Mouse (Mus musculus) gastrocnemius, adult 2 months (tissue): ENCODE results near the gene Jakmip3. TPM values are rescaled to one million over a fixed set of nuclear protein-coding genes. Genes with fewer than 3 reads are reported as not detected.
A peak's percentile ranks its signal among the peaks of the same experiment; 100 is the strongest.

Experiments used
- DNase-seq: peaks from one replicate; pipeline ENCODE4 v3.0.0; 2022
- H3K27ac ChIP-seq: fragments of 200-600 bp; 2 replicates; pipeline ENCODE4 v1.8.1; 2022; ENCODE audit warnings: mild to moderate bottlenecking
- H3K4me3 ChIP-seq: fragments of 200-600 bp; 2 replicates; pipeline ENCODE4 v1.8.1; 2022; ENCODE audit warnings: mild to moderate bottlenecking, moderate library complexity
- CTCF ChIP-seq: fragments of 200-600 bp; IDR thresholded peaks from 2 replicates; pipeline ENCODE4 v1.8.1; 2022; ENCODE audit warnings: antibody characterized with exemption, mild to moderate bottlenecking, moderate library complexity
- intact Hi-C: fragments of 180-260 bp; cut with DNase I; formaldehyde crosslinking; loops from one replicate; pipeline ENCODE4 v1.15.1; 2025
- total RNA-seq, 2 experiments: library from RNA; stranded (reverse); gene quantifications; 2 replicates each; pipeline ENCODE4 v1.2.3; 2021

Gene Jakmip3
- total RNA-seq, 2 experiments from 2014 or later: 0.15 to 0.28 TPM

DNA sequence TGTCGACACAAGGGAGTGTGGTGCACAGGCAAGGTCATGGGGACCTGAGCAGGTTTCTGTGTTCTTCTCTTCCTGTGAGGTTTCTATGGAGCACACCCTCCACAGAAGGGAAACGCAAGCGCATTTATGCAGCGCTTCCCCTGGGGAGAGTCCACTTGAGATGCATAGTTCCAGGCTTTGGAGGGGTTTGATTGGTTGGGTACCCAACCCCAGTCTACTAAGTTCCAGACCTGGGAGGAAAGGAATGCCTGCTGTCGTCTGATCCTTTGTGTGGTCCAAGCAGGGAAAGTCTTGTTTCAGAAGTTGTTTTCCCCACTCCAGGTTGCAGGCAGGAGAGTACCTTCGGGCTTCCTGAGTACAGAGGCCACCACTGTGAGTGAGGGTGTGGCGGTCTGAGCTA, 138.6 kb downstream of the Jakmip3 start:
- no peak overlapping the region for H3K4me3 ChIP-seq
- intact Hi-C loops: no loop called here
- DNase-seq: peak; percentile 3
- TF ChIP-seq CTCF: no peak
- no peak overlapping the region for H3K27ac ChIP-seq

DNA sequence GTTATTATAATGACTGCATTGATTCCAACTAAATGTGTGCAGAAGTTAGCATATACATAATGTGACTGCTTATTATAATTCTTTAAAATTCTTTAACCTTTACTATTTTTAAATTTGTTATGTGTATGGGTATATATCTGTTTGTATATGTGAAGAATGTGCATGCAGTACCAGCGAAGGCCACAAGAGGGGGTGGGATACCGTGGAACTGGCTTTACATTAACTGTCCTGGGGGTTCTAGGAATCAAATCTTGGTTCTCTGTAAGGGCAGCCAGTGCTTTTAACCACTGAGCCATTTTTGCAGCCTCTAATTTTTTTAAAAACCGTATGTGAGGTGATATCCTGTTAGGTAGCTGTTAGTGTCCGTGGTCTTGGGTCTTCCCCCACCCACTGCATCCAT, 140.2 kb downstream of the Jakmip3 start:
- intact Hi-C loops: no loop called here
- H3K4me3 ChIP-seq: no peak overlapping the region
- peak; percentile 48 for TF ChIP-seq CTCF
- H3K27ac ChIP-seq: no peak overlapping the region
- peak; percentile 4 for DNase-seq

DNA sequence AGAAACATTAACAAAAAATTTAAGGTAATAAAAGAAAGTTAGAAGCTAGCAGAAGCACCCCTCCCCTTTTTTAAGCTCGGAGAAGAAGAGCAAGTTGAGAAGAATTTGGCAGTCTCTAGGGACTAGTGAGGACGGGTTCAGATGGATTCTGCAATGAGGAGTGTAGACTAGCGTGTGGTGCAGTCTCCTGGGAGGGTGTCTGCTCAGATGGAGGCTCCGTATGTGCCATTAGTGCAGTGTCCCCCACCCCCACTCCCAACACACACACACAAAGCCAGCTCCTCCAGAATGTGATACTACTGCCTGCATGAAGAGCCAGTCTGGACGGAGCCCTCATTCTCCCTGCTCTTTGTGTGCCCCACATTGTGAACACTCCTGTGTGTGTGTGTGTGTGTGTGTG, 140.6 kb downstream of the Jakmip3 start:
- intact Hi-C loops: no loop called here
- TF ChIP-seq CTCF: no peak

DNA sequence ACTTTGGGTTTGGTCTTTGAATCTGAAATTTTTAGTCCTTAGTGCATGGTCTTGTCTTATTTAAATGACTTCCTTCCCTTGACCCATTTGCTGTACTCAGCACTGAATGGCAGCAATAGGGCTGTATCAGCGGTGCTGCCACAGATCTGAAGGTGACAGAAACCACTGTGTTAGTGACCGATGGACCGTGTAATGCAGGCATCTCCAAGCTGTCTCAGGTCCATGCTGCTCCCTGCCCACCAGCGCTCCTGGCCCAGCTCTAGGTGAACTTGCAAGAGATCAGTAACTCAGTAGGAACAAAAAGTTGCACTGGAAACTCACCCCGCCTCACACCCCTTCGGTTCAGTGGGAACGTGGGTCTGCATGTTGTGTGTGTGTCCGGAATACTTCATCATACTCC, 141.8 kb downstream of the Jakmip3 start:
- peak; percentile 6 for DNase-seq
- no peak for TF ChIP-seq CTCF
- intact Hi-C loops: no loop called here
- no peak overlapping the region for H3K27ac ChIP-seq
- no peak overlapping the region for H3K4me3 ChIP-seq

More for the DNA sequence above, 140.6 kb downstream of the Jakmip3 start:
- no peak overlapping the region for H3K27ac ChIP-seq
- H3K4me3 ChIP-seq: no peak overlapping the region
- no peak for DNase-seq

DNA sequence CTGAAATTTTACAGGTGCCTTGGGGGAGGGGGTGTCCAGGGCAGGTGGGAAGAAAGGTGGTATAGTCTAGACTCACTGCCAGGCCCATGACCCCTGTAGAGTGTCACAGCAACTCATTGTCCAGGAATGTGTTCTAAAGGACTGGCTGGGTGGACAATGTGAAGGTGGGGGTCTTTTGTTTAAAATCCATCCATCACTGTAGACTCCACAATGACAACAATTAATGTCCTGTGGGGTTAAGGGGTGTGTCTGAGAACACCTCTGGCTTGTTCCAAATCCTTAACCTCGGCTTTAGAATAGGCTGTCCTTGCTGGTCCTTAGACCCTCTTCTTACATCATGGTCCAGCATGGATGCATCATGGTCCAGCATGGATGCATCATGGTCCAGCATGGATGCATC, 143.8 kb downstream of the Jakmip3 start:
- Histone ChIP-seq H3K27ac (no peak overlapping the region), H3K4me3 (no peak overlapping the region)
- intact Hi-C loops: no loop called here
- TF ChIP-seq CTCF: no peak
- DNase-seq: no peak

GRCm38 (mm10) chr7:139085629-139086194, 145.2 kb downstream of the Jakmip3 start, which contains the start of gene Dpysl4:
Gene Dpysl4, plus strand, starts transcription at chr7:139086001.
- DNase-seq: peak; percentile 64
- intact Hi-C loops: no loop called here
- no peak for TF ChIP-seq CTCF
- Histone ChIP-seq H3K4me3 (peak within 1 kb of the TSS; percentile 74), H3K27ac (peak within 1 kb of the TSS; percentile 35; the same call in 1 of the 2 replicates)

- intact Hi-C loops: no loop called here
- Histone ChIP-seq H3K4me3 (peak overlapping the region; percentile 74), H3K27ac (peak overlapping the region; percentile 35; the same call in 1 of the 2 replicates)
- DNase-seq: peak; percentile 38
- TF ChIP-seq CTCF: no peak
Observed at GRCm38 (mm10) chr7:139086195-139087158, 145.9 kb downstream of the Jakmip3 start.

GRCm38 (mm10) chr7:139087801-139088200, 147.3 kb downstream of the Jakmip3 start:
- no peak for TF ChIP-seq CTCF
- Histone ChIP-seq H3K4me3 (no peak overlapping the region), H3K27ac (no peak overlapping the region)
- intact Hi-C loops: no loop called here
- peak; percentile 9 for DNase-seq

GRCm38 (mm10) chr7:139089892-139090874, 149.7 kb downstream of the Jakmip3 start:
- no peak for TF ChIP-seq CTCF
- no peak overlapping the region for H3K4me3 ChIP-seq
- H3K27ac ChIP-seq: no peak overlapping the region
- intact Hi-C loops: no loop called here
- no peak for DNase-seq

- intact Hi-C loops: no loop called here
- peak; percentile 10 for DNase-seq
- Histone ChIP-seq H3K4me3 (no peak overlapping the region), H3K27ac (no peak overlapping the region)
- TF ChIP-seq CTCF: no peak
Observed at GRCm38 (mm10) chr7:139091681-139092080, 151.2 kb downstream of the Jakmip3 start.

- H3K4me3 ChIP-seq: no peak overlapping the region
- intact Hi-C loops: no loop called here
- no peak overlapping the region for H3K27ac ChIP-seq
- TF ChIP-seq CTCF: no peak
- DNase-seq: peak; percentile 6
Observed at GRCm38 (mm10) chr7:139092676-139093075, 152.1 kb downstream of the Jakmip3 start.

- Histone ChIP-seq H3K4me3 (no peak overlapping the region), H3K27ac (no peak overlapping the region)
- peak; percentile 10 for DNase-seq
- TF ChIP-seq CTCF: no peak
- intact Hi-C loops: no loop called here
Observed at GRCm38 (mm10) chr7:139093124-139093523, 152.6 kb downstream of the Jakmip3 start.
